Mouse (Mus musculus) liver, embryonic 11.5 days (tissue): ENCODE results near the gene Cox4i2. TPM values are rescaled to one million over a fixed set of nuclear protein-coding genes. Genes with fewer than 3 reads are reported as not detected.

ENCODE experiments used
- ATAC-seq: fragments of 200-750 bp; cut with Nextera tagmentation; replicated peaks from 2 replicates; pipeline ENCODE4 v1.8.0; 2017; ENCODE audit warnings: moderate number of reproducible peaks, mild to moderate bottlenecking, moderate TSS enrichment, moderate library complexity; ENCODE audit not compliant: low FRiP score
- DNase-seq: peaks from one replicate; pipeline ENCODE4 v3.0.0-alpha.2; 2017; ENCODE audit warnings: low spot score
- H3K27ac ChIP-seq: fragments of 300-500 bp; sonication (generic); 2 replicates; pipeline ENCODE4 v1.5.1; 2014; ENCODE audit warnings: mild to moderate bottlenecking, low read depth, low read length, control low read depth
- H3K27me3 ChIP-seq: fragments of 300-500 bp; sonication (generic); replicated peaks from 2 replicates; pipeline ENCODE4 v1.6.1; 2014; ENCODE audit warnings: low read length, mixed read lengths; ENCODE audit not compliant: control insufficient read depth, insufficient read depth
- H3K36me3 ChIP-seq: fragments of 300-500 bp; sonication (generic); 2 replicates; pipeline ENCODE4 v1.6.1; 2014; ENCODE audit warnings: mild to moderate bottlenecking, low read length, moderate library complexity, mixed read lengths; ENCODE audit not compliant: control insufficient read depth, insufficient read depth
- H3K4me1 ChIP-seq: fragments of 300-500 bp; sonication (generic); replicated peaks from 2 replicates; pipeline ENCODE4 v1.6.1; 2014; ENCODE audit warnings: low read length, mixed read lengths; ENCODE audit not compliant: control insufficient read depth, insufficient read depth
- H3K4me2 ChIP-seq: fragments of 300-500 bp; sonication (generic); 2 replicates; pipeline ENCODE4 v1.6.1; 2014; ENCODE audit warnings: mild to moderate bottlenecking, control low read depth, moderate library complexity
- H3K4me3 ChIP-seq: fragments of 300-500 bp; sonication (generic); 2 replicates; pipeline ENCODE4 v1.5.1; 2014; ENCODE audit warnings: low read depth, low read length, control low read depth
- H3K9ac ChIP-seq: fragments of 300-500 bp; sonication (generic); 2 replicates; pipeline ENCODE4 v1.6.1; 2014; ENCODE audit warnings: low read depth, low read length, control low read depth
- H3K9me3 ChIP-seq: fragments of 300-500 bp; sonication (generic); 2 replicates; pipeline ENCODE4 v1.6.1; 2016; ENCODE audit warnings: low read length, inconsistent platforms, mixed read lengths; ENCODE audit not compliant: control insufficient read depth
- WGBS: fragments of 180-500 bp; shearing (Covaris S2); extraction: QIAGEN DNeasy Blood & Tissue Kit; methylation state at CpG from one replicate; pipeline ENCODE4 v1.1.7; 2014; 5-methylcytosine and 5-hydroxymethylcytosine counted together
- polyA plus RNA-seq: library from polyadenylated mRNA; unstranded; fragments of >200 nt; fragmentation: Nextera tagmentation; extraction: Ambion mirVana; gene quantifications from 2 replicates; pipeline ENCODE4 v1.2.1, GENCODE M21; 2014

Gene Cox4i2
- 6.7 and 8.5 TPM in 2 replicates for polyA plus RNA-seq

GRCm38 (mm10) chr2:152753944-152754711, at the start of gene Cox4i2:
Gene Cox4i2, plus strand, starts transcription at chr2:152754173.
- peak within 1 kb of the TSS; percentile 51 for H3K4me2 ChIP-seq
- no peak within 1 kb of the TSS for H3K27ac ChIP-seq
- H3K4me3 ChIP-seq = peak within 1 kb of the TSS; percentile 13; the same call in 1 of the 2 replicates
- peaks cover 7% of the 10 kb centered on the region for H3K4me1 ChIP-seq
- no peak within 1 kb of the TSS for H3K9ac ChIP-seq
- WGBS = 6% methylated on average over 30 of the region's 30 CpGs
- peaks cover 15% of the 10 kb centered on the region for H3K27me3 ChIP-seq
- ATAC-seq (no peak), DNase-seq (no peak)
- no peaks in the 10 kb centered on the region for H3K36me3 ChIP-seq
- H3K9me3 ChIP-seq = no peaks in the 10 kb centered on the region

- no peak overlapping the region for H3K27ac ChIP-seq
- H3K4me1 ChIP-seq = peaks cover 21% of the 10 kb centered on the region
- H3K9me3 ChIP-seq = no peaks in the 10 kb centered on the region
- H3K36me3 ChIP-seq = peaks cover 59% of the 10 kb centered on the region
- H3K4me2 ChIP-seq = no peak overlapping the region
- no peak overlapping the region for H3K4me3 ChIP-seq
- no peaks in the 10 kb centered on the region for H3K27me3 ChIP-seq
- ATAC-seq (no peak), DNase-seq (no peak)
- no peak overlapping the region for H3K9ac ChIP-seq
- WGBS = 79% methylated on average over 5 of the region's 5 CpGs
These were observed 49.7 kb upstream of the Cox4i2 start for GRCm38 (mm10) chr2:152704256-152704605.

GRCm38 (mm10) chr2:152704811-152705370, 49.1 kb upstream of the Cox4i2 start:
- DNase-seq = no peak
- Histone ChIP-seq H3K4me2 (no peak overlapping the region), H3K9ac (no peak overlapping the region), H3K27me3 (no peaks in the 10 kb centered on the region), H3K9me3 (no peaks in the 10 kb centered on the region), H3K36me3 (peaks cover 53% of the 10 kb centered on the region), H3K27ac (no peak overlapping the region), H3K4me1 (peaks cover 21% of the 10 kb centered on the region), H3K4me3 (no peak overlapping the region)
- ATAC-seq = no peak
- 95% methylated on average over 14 of the region's 14 CpGs for WGBS

GRCm38 (mm10) chr2:152705993-152706571, 47.9 kb upstream of the Cox4i2 start:
- DNase-seq (no peak), ATAC-seq (no peak)
- H3K36me3 ChIP-seq = peaks cover 41% of the 10 kb centered on the region
- no peaks in the 10 kb centered on the region for H3K27me3 ChIP-seq
- H3K4me3 ChIP-seq = no peak overlapping the region
- no peak overlapping the region for H3K9ac ChIP-seq
- H3K9me3 ChIP-seq = no peaks in the 10 kb centered on the region
- H3K4me2 ChIP-seq = no peak overlapping the region
- H3K27ac ChIP-seq = 0 out of 2 replicates have a peak overlapping the region, but pooled peaks have one; percentile 13
- 85% methylated on average over 22 of the region's 22 CpGs for WGBS
- H3K4me1 ChIP-seq = peaks cover 21% of the 10 kb centered on the region

DNA sequence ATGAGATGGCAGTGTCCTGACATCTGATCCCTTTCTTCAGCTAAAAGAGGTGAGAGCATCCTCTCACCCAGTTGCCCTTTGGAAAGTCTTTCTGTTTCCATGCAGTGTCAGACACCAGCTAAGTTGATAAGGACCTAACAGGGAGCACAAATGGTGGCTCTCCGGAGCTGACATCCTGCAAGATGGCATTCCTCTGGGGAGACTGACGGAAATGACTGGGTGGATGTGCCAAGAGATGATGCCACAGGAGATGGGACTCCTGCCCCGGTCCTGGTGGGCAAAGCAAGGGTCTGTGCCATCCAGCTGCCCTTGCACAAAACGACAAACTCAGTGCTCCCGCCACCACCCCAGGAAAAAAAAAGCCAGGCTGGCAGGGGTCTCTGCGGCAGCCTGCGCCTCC, 46.8 kb upstream of the Cox4i2 start:
- peak overlapping the region; percentile 77 for H3K27ac ChIP-seq
- H3K9ac ChIP-seq = peak overlapping the region; percentile 60
- H3K9me3 ChIP-seq = no peaks in the 10 kb centered on the region
- no peak for DNase-seq
- H3K27me3 ChIP-seq = no peaks in the 10 kb centered on the region
- H3K4me2 ChIP-seq = peak overlapping the region; percentile 73
- H3K4me1 ChIP-seq = peaks cover 21% of the 10 kb centered on the region
- peaks cover 30% of the 10 kb centered on the region for H3K36me3 ChIP-seq
- peak overlapping the region; percentile 46 for H3K4me3 ChIP-seq
- ATAC-seq = no peak
- 33% methylated on average over 7 of the region's 7 CpGs for WGBS

GRCm38 (mm10) chr2:152707627-152708026, 46.3 kb upstream of the Cox4i2 start:
- peaks cover 29% of the 10 kb centered on the region for H3K36me3 ChIP-seq
- H3K27ac ChIP-seq = peak overlapping the region; percentile 77
- no peaks in the 10 kb centered on the region for H3K27me3 ChIP-seq
- H3K4me3 ChIP-seq = peak overlapping the region; percentile 46
- peak; percentile 86 for DNase-seq
- peak overlapping the region; percentile 73 for H3K4me2 ChIP-seq
- H3K9me3 ChIP-seq = no peaks in the 10 kb centered on the region
- WGBS = 12% methylated on average over 31 of the region's 31 CpGs
- peaks cover 21% of the 10 kb centered on the region for H3K4me1 ChIP-seq
- ATAC-seq = peak; percentile 85
- peak overlapping the region; percentile 60 for H3K9ac ChIP-seq

- H3K9me3 ChIP-seq = no peaks in the 10 kb centered on the region
- peaks cover 21% of the 10 kb centered on the region for H3K4me1 ChIP-seq
- 63% methylated on average over 5 of the region's 5 CpGs for WGBS
- DNase-seq (no peak), ATAC-seq (no peak)
- no peak overlapping the region for H3K27ac ChIP-seq
- H3K4me3 ChIP-seq = no peak overlapping the region
- H3K9ac ChIP-seq = no peak overlapping the region
- no peaks in the 10 kb centered on the region for H3K27me3 ChIP-seq
- H3K36me3 ChIP-seq = peaks cover 19% of the 10 kb centered on the region
- no peak overlapping the region; the same call in 1 of the 2 replicates for H3K4me2 ChIP-seq
These were observed 44.9 kb upstream of the Cox4i2 start for GRCm38 (mm10) chr2:152709066-152709465.

GRCm38 (mm10) chr2:152716241-152716772, 37.7 kb upstream of the Cox4i2 start:
- Histone ChIP-seq H3K4me1 (no peaks in the 10 kb centered on the region), H3K4me3 (no peak overlapping the region), H3K27ac (no peak overlapping the region), H3K9ac (no peak overlapping the region), H3K36me3 (no peaks in the 10 kb centered on the region), H3K4me2 (no peak overlapping the region), H3K27me3 (no peaks in the 10 kb centered on the region), H3K9me3 (no peaks in the 10 kb centered on the region)
- ATAC-seq (no peak), DNase-seq (no peak)
- 81% methylated on average over 6 of the region's 6 CpGs for WGBS
